Mouse (Mus musculus): Measurements from ENCODE around the gene Csdc2.

Gene Csdc2

GRCm38 (mm10) chr15:81925760-81926445, 10.7 kb upstream of the Csdc2 start, which contains the start of gene Polr3h:
Gene Polr3h, minus strand, starts transcription at chr15:81926240.
- DNase-seq (ENCODE audit: low read depth, low spot score): peak; percentile 93

- no peak for DNase-seq (ENCODE audit: low read depth, low spot score)
Observed at GRCm38 (mm10) chr15:81926446-81926822, 10.1 kb upstream of the Csdc2 start.

GRCm38 (mm10) chr15:81927741-81928140, 8.8 kb upstream of the Csdc2 start:
- DNase-seq (ENCODE audit: low read depth, low spot score): no peak

GRCm38 (mm10) chr15:81928277-81928676, 8.3 kb upstream of the Csdc2 start:
- DNase-seq (ENCODE audit: low read depth, low spot score): no peak

GRCm38 (mm10) chr15:81932951-81933470, 3.5 kb upstream of the Csdc2 start:
- DNase-seq (ENCODE audit: low read depth, low spot score): no peak

- no peak for DNase-seq (ENCODE audit: low read depth, low spot score)
Observed at GRCm38 (mm10) chr15:81933986-81934385, 2.6 kb upstream of the Csdc2 start.

- DNase-seq (ENCODE audit: low read depth, low spot score): no peak
Observed at GRCm38 (mm10) chr15:81935869-81936637, 506 bp upstream of the Csdc2 start.

GRCm38 (mm10) chr15:81937098-81937972, 776 bp downstream of the Csdc2 start:
- DNase-seq (ENCODE audit: low read depth, low spot score): no peak

GRCm38 (mm10) chr15:81938246-81938645, 1.7 kb downstream of the Csdc2 start:
- DNase-seq (ENCODE audit: low read depth, low spot score): no peak

GRCm38 (mm10) chr15:81939157-81939715, 2.7 kb downstream of the Csdc2 start:
- DNase-seq (ENCODE audit: low read depth, low spot score): no peak

- no peak for DNase-seq (ENCODE audit: low read depth, low spot score)
Observed at GRCm38 (mm10) chr15:81939774-81940173, 3.2 kb downstream of the Csdc2 start.

GRCm38 (mm10) chr15:81940219-81940618, 3.7 kb downstream of the Csdc2 start:
- no peak for DNase-seq (ENCODE audit: low read depth, low spot score)

GRCm38 (mm10) chr15:81941010-81941409, 4.5 kb downstream of the Csdc2 start:
- DNase-seq (ENCODE audit: low read depth, low spot score): no peak

- DNase-seq (ENCODE audit: low read depth, low spot score): no peak
Observed at GRCm38 (mm10) chr15:81943176-81943749, 6.7 kb downstream of the Csdc2 start.

- DNase-seq (ENCODE audit: low read depth, low spot score): no peak
Observed at GRCm38 (mm10) chr15:81949076-81949475, 12.5 kb downstream of the Csdc2 start.

GRCm38 (mm10) chr15:81949476-81950131, 13.0 kb downstream of the Csdc2 start:
- no peak for DNase-seq (ENCODE audit: low read depth, low spot score)

GRCm38 (mm10) chr15:81950716-81951115, 14.2 kb downstream of the Csdc2 start:
- no peak for DNase-seq (ENCODE audit: low read depth, low spot score)

- DNase-seq (ENCODE audit: low read depth, low spot score): no peak
Observed at GRCm38 (mm10) chr15:81951159-81951558, 14.6 kb downstream of the Csdc2 start.

- no peak for DNase-seq (ENCODE audit: low read depth, low spot score)
Observed at GRCm38 (mm10) chr15:81952310-81952709, 15.8 kb downstream of the Csdc2 start.

- no peak for DNase-seq (ENCODE audit: low read depth, low spot score)
Observed at GRCm38 (mm10) chr15:81954151-81954583, 17.6 kb downstream of the Csdc2 start.

- no peak for DNase-seq (ENCODE audit: low read depth, low spot score)
Observed at GRCm38 (mm10) chr15:81954716-81955115, 18.2 kb downstream of the Csdc2 start.
